25 mouse cellular contexts compared by ENCODE assay signal in the genomic region with DNA sequence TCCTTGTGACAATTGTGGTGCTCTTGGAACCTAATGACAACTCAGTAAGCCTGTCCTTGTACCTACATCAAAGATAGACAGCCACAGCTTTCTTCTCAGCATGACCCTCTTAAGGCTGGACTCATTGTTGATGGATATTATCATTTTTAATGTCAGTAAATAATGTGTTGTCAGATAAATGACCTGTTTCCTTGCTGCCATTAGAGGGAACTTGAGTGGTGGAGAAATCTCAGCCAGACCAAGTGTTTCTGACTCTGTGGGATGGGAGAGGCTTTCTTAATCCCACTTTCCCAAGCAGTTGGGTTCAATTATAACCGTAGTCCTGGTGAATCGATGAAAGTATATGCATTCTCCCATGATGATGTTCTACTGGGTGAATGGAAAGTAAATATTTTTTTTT.
"Had no signal": no experiment of that assay in that cellular context is flagged by ENCODE, and none has a peak within 500 bp of the region (broad histone marks: within the 10 kb centered on the region; RNA-seq: fewer than 3 reads in every experiment).

No protein-coding gene starts in this region.

- H3K4me1 ChIP-seq: heart, embryonic 15.5 days; hindbrain, embryonic 13.5 days; hindbrain, embryonic 15.5 days had no signal

- ATAC-seq: forebrain, postnatal 0 days; hindbrain, postnatal 0 days; intestine, embryonic 16.5 days had no signal

- H3K4me2 ChIP-seq: heart, embryonic 11.5 days; heart, embryonic 13.5 days; heart, embryonic 15.5 days; hindbrain, embryonic 13.5 days; hindbrain, embryonic 15.5 days; kidney, embryonic 15.5 days; limb, embryonic 13.5 days had no signal

- H3K4me3 ChIP-seq: heart, adult 2 months; heart, embryonic 13.5 days; heart, embryonic 15.5 days; hindbrain, embryonic 13.5 days; hindbrain, embryonic 15.5 days; kidney, embryonic 15.5 days; limb, embryonic 13.5 days had no signal

- H3K9me3 ChIP-seq: heart, embryonic 13.5 days; heart, embryonic 15.5 days; hindbrain, embryonic 13.5 days; hindbrain, embryonic 15.5 days; limb, embryonic 13.5 days had no signal

- H3K27ac ChIP-seq: heart, adult 2 months; heart, embryonic 13.5 days; heart, embryonic 15.5 days; hindbrain, embryonic 13.5 days; hindbrain, embryonic 15.5 days; hindbrain, postnatal 0 days; kidney, embryonic 15.5 days; kidney, postnatal 0 days; limb, embryonic 13.5 days had no signal

- H3K27me3 ChIP-seq: hindbrain, embryonic 13.5 days; hindbrain, embryonic 15.5 days; kidney, embryonic 15.5 days; limb, embryonic 13.5 days had no signal

- H3K9ac ChIP-seq: forebrain, postnatal 0 days; heart, embryonic 13.5 days; heart, embryonic 15.5 days; hindbrain, embryonic 13.5 days; hindbrain, embryonic 15.5 days; kidney, embryonic 15.5 days; limb, embryonic 13.5 days had no signal

- DNase-seq: forebrain, postnatal 0 days; gastrocnemius, postnatal 14 days; gastrocnemius, postnatal 36 days; heart, adult 11 months; heart, adult 2 months; heart, postnatal 14 days; heart, postnatal 36 days; kidney, adult 11 months; kidney, adult 2 months; kidney, adult 9 months; kidney, postnatal 14 days; kidney, postnatal 36 days; layer of hippocampus, adult 9-11 months; layer of hippocampus, postnatal 36 days; left cerebral cortex, postnatal 4 days had no signal

- H3K36me3 ChIP-seq: heart, embryonic 13.5 days; heart, embryonic 15.5 days; hindbrain, embryonic 13.5 days; hindbrain, embryonic 15.5 days; kidney, embryonic 15.5 days; limb, embryonic 13.5 days had no signal
